Mouse (Mus musculus) spleen, adult 2 months (tissue): ENCODE measurements around the gene C1qtnf3. TPM values are rescaled to one million over a fixed set of nuclear protein-coding genes. Genes with fewer than 3 reads are reported as not detected.
"Not testable (repeated sequence)": the region's sequence is repeated elsewhere in the genome, so short reads cannot be mapped to it uniquely, and the experiment has no call there.

Experiments
- DNase-seq, 2 experiments: peaks; one replicate each; pipeline versions ENCODE4 v3.0.0 to v3.0.0-alpha.2; 2012 to 2021; ENCODE audit warnings: low spot score in 2 of 2, low read depth in 1 of 2
- H3K27ac ChIP-seq: fragments of 200-500 bp; 2 replicates; pipeline ENCODE4 v1.5.1; 2012; ENCODE audit warnings: low read length, inconsistent platforms; ENCODE audit not compliant: insufficient read depth
- H3K27me3 ChIP-seq: fragments of 200-500 bp; 2 replicates; pipeline ENCODE4 v1.6.1; 2012; ENCODE audit warnings: mild to moderate bottlenecking, moderate library complexity, low read length, inconsistent platforms; ENCODE audit not compliant: control insufficient read depth, insufficient read depth
- H3K36me3 ChIP-seq: fragments of 200-500 bp; 2 replicates; pipeline ENCODE4 v1.6.1; 2012; ENCODE audit warnings: mild to moderate bottlenecking, low read length, inconsistent platforms; ENCODE audit not compliant: control insufficient read depth, insufficient read depth
- H3K4me1 ChIP-seq: fragments of 200-500 bp; 2 replicates; pipeline ENCODE4 v1.6.1; 2011; ENCODE audit warnings: inconsistent platforms; ENCODE audit not compliant: control insufficient read depth, insufficient read depth, insufficient read length
- H3K4me3 ChIP-seq: fragments of 200-500 bp; 2 replicates; pipeline ENCODE4 v1.5.1; 2011; ENCODE audit warnings: mild to moderate bottlenecking, inconsistent platforms; ENCODE audit not compliant: insufficient read depth, insufficient read length; ENCODE audit errors: extremely low read depth
- CTCF ChIP-seq: fragments of 200-500 bp; IDR thresholded peaks from 2 replicates; pipeline ENCODE4 v1.5.1; 2011; ENCODE audit warnings: mild to moderate bottlenecking, inconsistent platforms; ENCODE audit not compliant: insufficient read depth, insufficient read length, insufficient replicate concordance; ENCODE audit errors: extremely low read depth
- POLR2A ChIP-seq: fragments of 200-500 bp; IDR thresholded peaks from 2 replicates; pipeline ENCODE4 v1.6.1; 2011; ENCODE audit warnings: low read depth, low read length, inconsistent platforms
- WGBS: fragments of 180-500 bp; shearing (Covaris S2); methylation state at CpG from one replicate; pipeline ENCODE4 v1.1.7; 2018; 5-methylcytosine and 5-hydroxymethylcytosine counted together
- polyA plus RNA-seq: library from polyadenylated mRNA; depleted of rRNA; stranded (reverse); fragments of >200 nt; gene quantifications from 2 replicates; pipeline ENCODE4 v1.2.3, GENCODE M21; 2012

The C1qtnf3 gene
- polyA plus RNA-seq, 1 experiment = not detected

- Histone ChIP-seq H3K4me1 (peaks cover 2% of the 10 kb centered on the region; the same call in 1 of the 2 replicates), H3K4me3 (peak within 1 kb of the TSS; percentile 93), H3K27me3 (no peaks in the 10 kb centered on the region), H3K27ac (peak within 1 kb of the TSS; percentile 92), H3K36me3 (peaks cover 1% of the 10 kb centered on the region; the same call in 1 of the 2 replicates)
- DNase-seq = peak; percentile 74 to 81
- TF ChIP-seq CTCF (no peak), POLR2A (peak; percentile 65)
- under 1% methylated on average over 52 of the region's 52 CpGs for WGBS
Measured at GRCm38 (mm10) chr15:10981377-10982063, 29.4 kb downstream of the C1qtnf3 start, which contains the start of gene Amacr. TSS of gene Amacr (plus strand) at chr15:10981756.

GRCm38 (mm10) chr15:10982064-10982435, 29.9 kb downstream of the C1qtnf3 start:
- peak overlapping the region; percentile 92 for H3K27ac ChIP-seq
- H3K4me1 ChIP-seq = peaks cover 2% of the 10 kb centered on the region; the same call in 1 of the 2 replicates
- WGBS = 5% methylated on average over 6 of the region's 6 CpGs
- H3K27me3 ChIP-seq = no peaks in the 10 kb centered on the region
- peak overlapping the region; percentile 93 for H3K4me3 ChIP-seq
- TF ChIP-seq CTCF (no peak), POLR2A (no peak)
- DNase-seq = no peak
- peaks cover 1% of the 10 kb centered on the region; the same call in 1 of the 2 replicates for H3K36me3 ChIP-seq

- no peak overlapping the region for H3K27ac ChIP-seq
- no peak for TF ChIP-seq CTCF
- no peak for TF ChIP-seq POLR2A
- H3K4me1 ChIP-seq = peaks cover 2% of the 10 kb centered on the region; the same call in 1 of the 2 replicates
- 92% methylated on average over 6 of the region's 6 CpGs for WGBS
- peaks cover 1% of the 10 kb centered on the region; the same call in 1 of the 2 replicates for H3K36me3 ChIP-seq
- H3K27me3 ChIP-seq = no peaks in the 10 kb centered on the region
- no peak for DNase-seq
- H3K4me3 ChIP-seq = no peak overlapping the region
Measured at GRCm38 (mm10) chr15:10985756-10986155, 33.6 kb downstream of the C1qtnf3 start.

GRCm38 (mm10) chr15:10986477-10986876, 34.3 kb downstream of the C1qtnf3 start:
- WGBS = 80% methylated on average over 2 of the region's 2 CpGs
- not testable (repeated sequence) for H3K36me3 ChIP-seq, H3K4me1 ChIP-seq, H3K27me3 ChIP-seq, H3K27ac ChIP-seq, DNase-seq, H3K4me3 ChIP-seq

GRCm38 (mm10) chr15:10990411-10990810, 38.3 kb downstream of the C1qtnf3 start:
- TF ChIP-seq CTCF (no peak), POLR2A (no peak)
- no peaks in the 10 kb centered on the region for H3K27me3 ChIP-seq
- no peaks in the 10 kb centered on the region for H3K4me1 ChIP-seq
- WGBS = 68% methylated on average over 2 of the region's 2 CpGs
- no peak overlapping the region for H3K4me3 ChIP-seq
- peaks cover 2% of the 10 kb centered on the region; the same call in 1 of the 2 replicates for H3K36me3 ChIP-seq
- DNase-seq = no peak
- no peak overlapping the region for H3K27ac ChIP-seq

GRCm38 (mm10) chr15:10991566-10991965, 39.4 kb downstream of the C1qtnf3 start:
- no peak overlapping the region for H3K27ac ChIP-seq
- no peaks in the 10 kb centered on the region for H3K4me1 ChIP-seq
- TF ChIP-seq POLR2A = no peak
- no peak for TF ChIP-seq CTCF
- WGBS = 100% methylated on average over 1 of the region's 1 CpGs
- no peak overlapping the region for H3K4me3 ChIP-seq
- peaks cover 2% of the 10 kb centered on the region; the same call in 1 of the 2 replicates for H3K36me3 ChIP-seq
- no peak for DNase-seq
- no peaks in the 10 kb centered on the region for H3K27me3 ChIP-seq

- peaks cover under 1% of the 10 kb centered on the region; the same call in 1 of the 2 replicates for H3K36me3 ChIP-seq
- H3K27ac ChIP-seq = no peak overlapping the region
- H3K4me1 ChIP-seq = no peaks in the 10 kb centered on the region
- no peak for TF ChIP-seq POLR2A
- no peak for TF ChIP-seq CTCF
- no peak for DNase-seq
- H3K4me3 ChIP-seq = no peak overlapping the region
- no peaks in the 10 kb centered on the region for H3K27me3 ChIP-seq
- 62% methylated on average over 5 of the region's 5 CpGs for WGBS
Measured at GRCm38 (mm10) chr15:10999832-11000231, 47.7 kb downstream of the C1qtnf3 start.
